ENCODE assay signal across 8 mouse cellular contexts in genomic region chr9:73044146-73045079, GRCm38 (mm10). TPM values are rescaled to one million over a fixed set of nuclear protein-coding genes. Genes with fewer than 3 reads are reported as not detected.
A peak's percentile ranks its signal among the peaks of the same experiment; 100 is the strongest.
DNase-seq lines count a peak whose midpoint lies in the region.

Gene Rab27a, plus strand, starts transcription at chr9:73044854.

- peaks cover 69% of the 10 kb centered on the region for H3K4me1 ChIP-seq in megakaryocyte, embryonic 14.5 days

- H3K36me3 ChIP-seq in megakaryocyte, embryonic 14.5 days (replicated peaks; ENCODE audit: low read length): peaks cover 23% of the 10 kb centered on the region

- no peaks in the 10 kb centered on the region for H3K27me3 ChIP-seq in megakaryocyte, embryonic 14.5 days (replicated peaks)

- peak; percentile 69 for DNase-seq in adipocyte (ENCODE audit: low spot score)
- peak; percentile 90 for DNase-seq in embryo, embryonic 10 days (ENCODE audit: low spot score)
- peak; percentile 80 for DNase-seq in gastrocnemius, postnatal 10 days
- DNase-seq in induced T-regulatory cell, adult 2 months (ENCODE audit: low read depth): peak; percentile 95
- peak; percentile 44 to 58 for DNase-seq in left cerebral cortex, adult 8-10 months (ENCODE audit: low spot score in 2 of 2)
- DNase-seq in right cerebral cortex, adult 2 months (ENCODE audit: low spot score in 2 of 2): peak; percentile 87
- peak; percentile 32 for DNase-seq in urinary bladder, postnatal 10 days (ENCODE audit: low spot score)

- no peaks in the 10 kb centered on the region for H3K9me3 ChIP-seq in megakaryocyte, embryonic 14.5 days

- H3K4me3 ChIP-seq in megakaryocyte, embryonic 14.5 days (replicated peaks): peak within 1 kb of the TSS; percentile 99

RNA-seq across cellular contexts. Expression of gene Rab27a, which starts in this region (rescaled TPM):
- 1 to 10 TPM; 2.1 to 2.9 TPM for total RNA-seq in gastrocnemius, postnatal 10 days (2021)
- 10 to 100 TPM in 1 of 4 experiments, 1 to 10 TPM in 3; 5.9 to 10.8 (median 8.5) TPM for total RNA-seq in left cerebral cortex, adult 8-10 months (2022)
- polyA plus RNA-seq in megakaryocyte, embryonic 14.5 days (2012; ENCODE audit: insufficient read depth, low replicate concordance): 2.8 and 34.3 TPM in 2 replicates

Comparison
In these comparisons a context has a peak if more than half of its experiments do, and no peak if none do; other contexts are left out.
1. Peak in every context shown above with its lines: DNase-seq and H3K4me3 ChIP-seq.
2. DNase-seq: peak in every context shown above with its lines; median percentile 95 in induced T-regulatory cell, adult 2 months; 90 in embryo, embryonic 10 days; 87 in right cerebral cortex, adult 2 months; 80 in gastrocnemius, postnatal 10 days; 69 in adipocyte; 51 in left cerebral cortex, adult 8-10 months; 32 in urinary bladder, postnatal 10 days.